Mouse (Mus musculus): ENCODE measurements around the gene Tmem80. TPM values are rescaled to one million over a fixed set of nuclear protein-coding genes. Genes with fewer than 3 reads are reported as not detected.
A peak's percentile ranks its signal among the peaks of the same experiment; 100 is the strongest.

Tmem80 gene
- total RNA-seq, 2 experiments from 2014 or later, result 32.9 to 33.7 TPM

- no peak overlapping the region for H3K27ac ChIP-seq
- TF ChIP-seq CTCF (conservative IDR thresholded peaks at IDR 0.05), result no peak
- no peak for DNase-seq (ENCODE audit: low spot score in 2 of 2)
- H3K4me3 ChIP-seq, result no peak overlapping the region
These were observed 4.5 kb downstream of the Tmem80 start for GRCm38 (mm10) chr7:141331990-141332389.

GRCm38 (mm10) chr7:141335044-141335579 is 7.6 kb downstream of the Tmem80 start:
- H3K27ac ChIP-seq, result peak overlapping the region; percentile 74
- no peak for DNase-seq (ENCODE audit: low spot score in 2 of 2)
- H3K4me3 ChIP-seq, result no peak overlapping the region
- peak; percentile 52 for TF ChIP-seq CTCF (conservative IDR thresholded peaks at IDR 0.05)

- H3K4me3 ChIP-seq, result no peak overlapping the region
- TF ChIP-seq CTCF (conservative IDR thresholded peaks at IDR 0.05), result no peak
- H3K27ac ChIP-seq, result peak overlapping the region; percentile 74
- peak in 1 of 2 experiments; percentile 29 for DNase-seq (ENCODE audit: low spot score in 2 of 2)
These were observed 8.1 kb downstream of the Tmem80 start for GRCm38 (mm10) chr7:141335682-141336081.

GRCm38 (mm10) chr7:141336296-141336695 is 8.8 kb downstream of the Tmem80 start:
- peak overlapping the region; percentile 74; the same call in 1 of the 2 replicates for H3K27ac ChIP-seq

GRCm38 (mm10) chr7:141337716-141338416 is 10.3 kb downstream of the Tmem80 start:
- TF ChIP-seq CTCF (conservative IDR thresholded peaks at IDR 0.05), result no peak
- H3K4me3 ChIP-seq, result no peak overlapping the region
- no peak for DNase-seq (ENCODE audit: low spot score in 2 of 2)
- H3K27ac ChIP-seq, result no peak overlapping the region

More at GRCm38 (mm10) chr7:141336296-141336695, 8.8 kb downstream of the Tmem80 start:
- no peak for DNase-seq (ENCODE audit: low spot score in 2 of 2)
- no peak overlapping the region for H3K4me3 ChIP-seq
- TF ChIP-seq CTCF (conservative IDR thresholded peaks at IDR 0.05), result no peak

- Histone ChIP-seq H3K27ac (no peak within 1 kb of the TSS), H3K4me3 (no peak within 1 kb of the TSS)
- TF ChIP-seq CTCF (conservative IDR thresholded peaks at IDR 0.05), result no peak
- DNase-seq (ENCODE audit: low spot score in 2 of 2), result no peak
These were observed 11.1 kb downstream of the Tmem80 start, which contains the start of gene Eps8l2 for GRCm38 (mm10) chr7:141338576-141339131. Eps8l2 (plus strand) TSS chr7:141338880.

GRCm38 (mm10) chr7:141339215-141339920 is 11.8 kb downstream of the Tmem80 start:
- no peak for DNase-seq (ENCODE audit: low spot score in 2 of 2)
- Histone ChIP-seq H3K4me3 (no peak overlapping the region), H3K27ac (no peak overlapping the region)
- TF ChIP-seq CTCF (conservative IDR thresholded peaks at IDR 0.05), result no peak

GRCm38 (mm10) chr7:141340023-141340422 is 12.5 kb downstream of the Tmem80 start:
- TF ChIP-seq CTCF (conservative IDR thresholded peaks at IDR 0.05), result no peak
- no peak for DNase-seq (ENCODE audit: low spot score in 2 of 2)

GRCm38 (mm10) chr7:141340476-141340875 is 12.9 kb downstream of the Tmem80 start:
- no peak overlapping the region for H3K27ac ChIP-seq
- TF ChIP-seq CTCF (conservative IDR thresholded peaks at IDR 0.05), result no peak
- no peak overlapping the region for H3K4me3 ChIP-seq
- DNase-seq (ENCODE audit: low spot score in 2 of 2), result no peak

More at GRCm38 (mm10) chr7:141340023-141340422, 12.5 kb downstream of the Tmem80 start:
- Histone ChIP-seq H3K27ac (no peak overlapping the region), H3K4me3 (no peak overlapping the region)

- no peak for DNase-seq (ENCODE audit: low spot score in 2 of 2)
- Histone ChIP-seq H3K27ac (no peak overlapping the region), H3K4me3 (no peak overlapping the region)
- no peak for TF ChIP-seq CTCF (conservative IDR thresholded peaks at IDR 0.05)
These were observed 14.2 kb downstream of the Tmem80 start for GRCm38 (mm10) chr7:141341689-141342226.

- no peak for TF ChIP-seq CTCF (conservative IDR thresholded peaks at IDR 0.05)
- Histone ChIP-seq H3K27ac (no peak overlapping the region), H3K4me3 (no peak overlapping the region)
- DNase-seq (ENCODE audit: low spot score in 2 of 2), result no peak
These were observed 15.7 kb downstream of the Tmem80 start for GRCm38 (mm10) chr7:141343230-141343629.

- Histone ChIP-seq H3K4me3 (no peak overlapping the region), H3K27ac (no peak overlapping the region)
- DNase-seq (ENCODE audit: low spot score in 2 of 2), result no peak
- no peak for TF ChIP-seq CTCF (conservative IDR thresholded peaks at IDR 0.05)
These were observed 16.2 kb downstream of the Tmem80 start for GRCm38 (mm10) chr7:141343696-141344095.

GRCm38 (mm10) chr7:141344787-141345186 is 17.2 kb downstream of the Tmem80 start:
- DNase-seq (ENCODE audit: low spot score in 2 of 2), result no peak
- H3K27ac ChIP-seq, result no peak overlapping the region
- no peak for TF ChIP-seq CTCF (conservative IDR thresholded peaks at IDR 0.05)
- no peak overlapping the region for H3K4me3 ChIP-seq

Data from layer of hippocampus, adult 2 months (tissue).